Mouse (Mus musculus): ENCODE data around the gene Tspan14.

- TF ChIP-seq CTCF (IDR thresholded peaks at IDR 0.05; ENCODE audit: borderline replicate concordance, control insufficient read depth, extremely low read depth, insufficient read depth, low read length, poor library complexity) (no peak), POLR2A (IDR thresholded peaks at IDR 0.05; ENCODE audit: control insufficient read depth, extremely low read depth, insufficient read depth, low read length, poor library complexity) (no peak)
Observed at GRCm38 (mm10) chr14:40958083-40958985, 8.3 kb downstream of the Tspan14 start.
